ENCODE assay signal across 17 mouse cellular contexts in the genomic region with DNA sequence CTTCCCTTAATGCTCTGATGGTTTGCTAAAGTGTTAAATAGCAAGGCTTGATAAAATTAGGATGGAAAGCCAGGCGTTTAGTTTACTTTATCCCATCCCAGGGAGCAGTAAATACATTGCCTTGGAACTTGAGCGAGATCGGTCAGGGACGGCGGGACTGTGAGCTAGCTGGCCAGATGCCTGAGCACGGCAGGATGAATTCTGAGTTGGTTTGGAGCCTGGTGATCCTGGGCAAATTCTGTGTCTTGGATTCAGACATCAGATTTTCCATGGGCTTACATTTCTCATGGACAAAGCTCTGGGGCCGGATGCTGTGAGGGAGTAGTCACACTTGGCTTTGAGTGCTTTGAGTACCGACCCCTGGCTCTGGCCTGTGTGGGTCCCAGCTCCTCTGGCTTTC. TPM values are rescaled to one million over a fixed set of nuclear protein-coding genes. Genes with fewer than 3 reads are reported as not detected.
A peak's percentile ranks its signal among the peaks of the same experiment; 100 is the strongest.
DNase-seq lines count a peak whose midpoint lies in the region; ATAC-seq lines count a peak whose summit lies in the region.
"Had no signal": no experiment of that assay in that cellular context is flagged by ENCODE, and none has a peak within 500 bp of the region (broad histone marks: within the 10 kb centered on the region; RNA-seq: fewer than 3 reads in every experiment).

No protein-coding gene starts in this region.

- H3K27ac ChIP-seq in heart, embryonic 10.5 days, result no peak overlapping the region
- H3K27ac ChIP-seq in liver, embryonic 11.5 days (ENCODE audit: low read depth, low read length), result no peak overlapping the region
- H3K27ac ChIP-seq: embryonic facial prominence, embryonic 15.5 days; heart, adult 2 months; hindbrain, embryonic 12.5 days; limb, embryonic 13.5 days had no signal

- H3K4me2 ChIP-seq in liver, embryonic 11.5 days, result no peak overlapping the region
- H3K4me2 ChIP-seq: embryonic facial prominence, embryonic 15.5 days; hindbrain, embryonic 12.5 days; limb, embryonic 13.5 days had no signal

- ATAC-seq in liver, embryonic 11.5 days (replicated peaks; ENCODE audit: low FRiP score), result no peak
- ATAC-seq: liver, postnatal 0 days had no signal

- H3K36me3 ChIP-seq in heart, embryonic 10.5 days, result no peaks in the 10 kb centered on the region
- H3K36me3 ChIP-seq in liver, embryonic 11.5 days (ENCODE audit: control insufficient read depth, insufficient read depth, low read length), result no peaks in the 10 kb centered on the region
- H3K36me3 ChIP-seq: embryonic facial prominence, embryonic 15.5 days; hindbrain, embryonic 12.5 days; limb, embryonic 13.5 days had no signal

- no peak overlapping the region for H3K4me3 ChIP-seq in heart, embryonic 10.5 days
- no peak overlapping the region for H3K4me3 ChIP-seq in liver, embryonic 11.5 days (ENCODE audit: low read depth, low read length)
- H3K4me3 ChIP-seq: embryonic facial prominence, embryonic 15.5 days; heart, adult 2 months; hindbrain, embryonic 12.5 days; limb, embryonic 13.5 days had no signal

- peaks cover 26% of the 10 kb centered on the region for H3K4me1 ChIP-seq in heart, embryonic 10.5 days
- no peaks in the 10 kb centered on the region; the same call in 1 of the 2 replicates for H3K4me1 ChIP-seq in liver, embryonic 11.5 days (replicated peaks; ENCODE audit: control insufficient read depth, insufficient read depth, low read length)

- peak; percentile 73 to 80 for DNase-seq in cerebellum, postnatal 14 days
- no peak for DNase-seq in cerebellum, adult 9-10 months
- peak; percentile 58 for DNase-seq in heart, embryonic 10.5 days (ENCODE audit: low spot score)
- no peak for DNase-seq in heart, postnatal 36 days
- DNase-seq in lung, postnatal 10 days, result peak; percentile 30
- no peak for DNase-seq in lung, postnatal 14 days
- no peak for DNase-seq in liver, embryonic 11.5 days (ENCODE audit: low spot score)
- DNase-seq: heart, postnatal 10 days; kidney, adult 8-10 months; kidney, postnatal 36 days; liver, postnatal 0 days; lung, postnatal 36 days; right cerebral cortex, postnatal 25 days had no signal

- 78% methylated on average over 8 of the region's 8 CpGs for WGBS in heart, embryonic 10.5 days
- 80% methylated on average over 8 of the region's 8 CpGs for WGBS in liver, embryonic 11.5 days

- no peak overlapping the region for H3K9ac ChIP-seq in liver, embryonic 11.5 days (ENCODE audit: low read depth, low read length)
- H3K9ac ChIP-seq: embryonic facial prominence, embryonic 15.5 days; hindbrain, embryonic 12.5 days; limb, embryonic 13.5 days; liver, postnatal 0 days had no signal

- no peaks in the 10 kb centered on the region for H3K9me3 ChIP-seq in heart, embryonic 10.5 days
- no peaks in the 10 kb centered on the region for H3K9me3 ChIP-seq in liver, embryonic 11.5 days (ENCODE audit: control insufficient read depth, low read length)
- H3K9me3 ChIP-seq: embryonic facial prominence, embryonic 15.5 days; hindbrain, embryonic 12.5 days; limb, embryonic 13.5 days had no signal

- peaks cover 54% of the 10 kb centered on the region for H3K27me3 ChIP-seq in heart, embryonic 10.5 days (ENCODE audit: insufficient read depth, poor library complexity, severe bottlenecking)
- H3K27me3 ChIP-seq in liver, embryonic 11.5 days (replicated peaks; ENCODE audit: control insufficient read depth, insufficient read depth, low read length), result peaks cover 38% of the 10 kb centered on the region

- intact Hi-C loops in heart, postnatal 36 days (cut with DNase I), result no loop called here

RNA-seq across cellular contexts. Expression of a gene that starts 4.8 kb away (rescaled TPM):
- polyA plus RNA-seq in heart, embryonic 10.5 days (2016; fragmentation: Nextera tagmentation; extraction: Ambion mirVana), result 7.7 and 20.0 TPM in 2 replicates
- total RNA-seq in heart, postnatal 36 days (2021), result 100 to 1,000 TPM; 120 to 129 TPM
- polyA plus RNA-seq in liver, embryonic 11.5 days (2014; fragmentation: Nextera tagmentation; extraction: Ambion mirVana), result 1.2 and 3.3 TPM in 2 replicates

Comparison
In these comparisons a context has a peak if more than half of its experiments do, and no peak if none do; other contexts are left out.
1. DNase-seq: peak in cerebellum, postnatal 14 days (2 of 2), heart, embryonic 10.5 days (single experiment) and lung, postnatal 10 days (single experiment); none in cerebellum, adult 9-10 months (single experiment), heart, postnatal 36 days (0 of 2), lung, postnatal 14 days (single experiment) and liver, embryonic 11.5 days (single experiment).